Mouse (Mus musculus) gastrocnemius, postnatal 36 days (tissue): ENCODE results near the gene Sin3a. TPM values are rescaled to one million over a fixed set of nuclear protein-coding genes. Genes with fewer than 3 reads are reported as not detected.

ENCODE experiments used
- DNase-seq, 2 experiments: peaks; one replicate each; pipeline ENCODE4 v3.0.0; 2022
- intact Hi-C: fragments of 180-260 bp; cut with DNase I; formaldehyde crosslinking; loops from one replicate; pipeline ENCODE4 v1.15.1; 2025
- total RNA-seq, 2 experiments: library from RNA; stranded (reverse); gene quantifications; 2 replicates each; pipeline ENCODE4 v1.2.3; 2021

Gene Sin3a
- total RNA-seq, 2 experiments from 2014 or later, result 14.3 to 21.3 TPM

GRCm38 (mm10) chr9:57130577-57131433 lies 59.0 kb downstream of the Sin3a start, which contains the start of gene Man2c1:
Man2c1 (plus strand) TSS chr9:57130690.
- intact Hi-C loops, result loop anchor here (2.0 to 5.0 kb wide), 2 partner anchors 54 to 204 kb away; partner anchors contain the start of gene Snx33

GRCm38 (mm10) chr9:57137246-57137645 lies 65.4 kb downstream of the Sin3a start:
- DNase-seq, result no peak
- intact Hi-C loops, result loop anchor here (5.0 kb wide), 2 partner anchors 80 to 195 kb away; no protein-coding TSS in a partner anchor

More at GRCm38 (mm10) chr9:57130577-57131433, 59.0 kb downstream of the Sin3a start, which contains the start of gene Man2c1:
- DNase-seq, result peak; percentile 87 to 91

GRCm38 (mm10) chr9:57137777-57138176 lies 65.9 kb downstream of the Sin3a start:
- no peak for DNase-seq
- intact Hi-C loops, result loop anchor here (5.0 kb wide), 2 partner anchors 80 to 195 kb away; no protein-coding TSS in a partner anchor

- no peak for DNase-seq
- intact Hi-C loops, result loop anchor here (5.0 kb wide), 2 partner anchors 81 to 196 kb away; no protein-coding TSS in a partner anchor
Observed at GRCm38 (mm10) chr9:57138507-57138906, 66.7 kb downstream of the Sin3a start.

GRCm38 (mm10) chr9:57139110-57139509 lies 67.3 kb downstream of the Sin3a start:
- no peak for DNase-seq
- intact Hi-C loops, result loop anchor here (5.0 kb wide), 2 partner anchors 82 to 197 kb away; no protein-coding TSS in a partner anchor

- intact Hi-C loops, result loop anchor here (5.0 kb wide), 2 partner anchors 82 to 197 kb away; no protein-coding TSS in a partner anchor
Observed at GRCm38 (mm10) chr9:57139571-57139970, 67.7 kb downstream of the Sin3a start.

GRCm38 (mm10) chr9:57141417-57142353 lies 69.8 kb downstream of the Sin3a start:
- intact Hi-C loops, result no loop called here
- no peak for DNase-seq

More at GRCm38 (mm10) chr9:57139571-57139970, 67.7 kb downstream of the Sin3a start:
- DNase-seq, result no peak

GRCm38 (mm10) chr9:57143212-57143611 lies 71.4 kb downstream of the Sin3a start:
- intact Hi-C loops, result no loop called here
- DNase-seq, result no peak

GRCm38 (mm10) chr9:57144830-57145229 lies 73.0 kb downstream of the Sin3a start:
- intact Hi-C loops, result no loop called here
- no peak for DNase-seq

GRCm38 (mm10) chr9:57146451-57147066 lies 74.7 kb downstream of the Sin3a start:
- intact Hi-C loops, result no loop called here
- no peak for DNase-seq

GRCm38 (mm10) chr9:57147205-57148143 lies 75.6 kb downstream of the Sin3a start:
- DNase-seq, result no peak
- intact Hi-C loops, result no loop called here

GRCm38 (mm10) chr9:57148144-57148878 lies 76.5 kb downstream of the Sin3a start, which contains the start of gene Neil1:
Neil1 (minus strand) TSS chr9:57148305.
- intact Hi-C loops, result no loop called here
- peak; percentile 79 to 82 for DNase-seq

- no peak for DNase-seq
- intact Hi-C loops, result no loop called here
Observed at GRCm38 (mm10) chr9:57149021-57149420, 77.2 kb downstream of the Sin3a start.

GRCm38 (mm10) chr9:57150192-57150591 lies 78.4 kb downstream of the Sin3a start:
- no peak for DNase-seq
- intact Hi-C loops, result no loop called here

- no peak for DNase-seq
- intact Hi-C loops, result no loop called here
Observed at GRCm38 (mm10) chr9:57152331-57152730, 80.5 kb downstream of the Sin3a start.

GRCm38 (mm10) chr9:57156383-57156782 lies 84.5 kb downstream of the Sin3a start:
- intact Hi-C loops, result no loop called here
- no peak for DNase-seq

- intact Hi-C loops, result no loop called here
- no peak for DNase-seq
Observed at GRCm38 (mm10) chr9:57156823-57157222, 85.0 kb downstream of the Sin3a start.

- DNase-seq, result no peak
- intact Hi-C loops, result no loop called here
Observed at GRCm38 (mm10) chr9:57157499-57157898, 85.7 kb downstream of the Sin3a start.
